Mouse (Mus musculus): ENCODE measurements around the gene Tdp1. TPM values are rescaled to one million over a fixed set of nuclear protein-coding genes. Genes with fewer than 3 reads are reported as not detected.

Tdp1 gene
- total and polyA plus RNA-seq, 2 experiments = 3.7 to 4.6 TPM

GRCm38 (mm10) chr12:99899991-99900390 lies 15.7 kb downstream of the Tdp1 start:
- no peak for DNase-seq (ENCODE audit: extremely low read depth, low read depth, low spot score)
- peaks cover 6% of the 10 kb centered on the region; the same call in 1 of the 2 replicates for H3K36me3 ChIP-seq (ENCODE audit: control insufficient read depth, insufficient read depth, low read length)
- TF ChIP-seq POLR2A (IDR thresholded peaks at IDR 0.05; ENCODE audit: extremely low read depth, insufficient read depth, low read length) (no peak), CTCF (IDR thresholded peaks at IDR 0.05; ENCODE audit: low read depth, low read length) (peak; percentile 19; the same call in 1 of the 2 replicates)
- no peaks in the 10 kb centered on the region for H3K4me1 ChIP-seq (ENCODE audit: control insufficient read depth, insufficient read depth, low read length)
- no peaks in the 10 kb centered on the region for H3K79me2 ChIP-seq (ENCODE audit: control insufficient read depth, insufficient read depth, low read length)
- WGBS = 54% methylated on average over 2 of the region's 3 CpGs
- H3K27ac ChIP-seq (replicated peaks; ENCODE audit: insufficient read depth, low read depth, low read length) = no peak overlapping the region
- no peaks in the 10 kb centered on the region for H3K27me3 ChIP-seq (ENCODE audit: control insufficient read depth, insufficient read depth, low read length)
- no peak overlapping the region for H3K4me3 ChIP-seq (ENCODE audit: insufficient read depth, low read depth, low read length)
- no peak overlapping the region for H3K9ac ChIP-seq (ENCODE audit: low read depth, low read length)

DNA sequence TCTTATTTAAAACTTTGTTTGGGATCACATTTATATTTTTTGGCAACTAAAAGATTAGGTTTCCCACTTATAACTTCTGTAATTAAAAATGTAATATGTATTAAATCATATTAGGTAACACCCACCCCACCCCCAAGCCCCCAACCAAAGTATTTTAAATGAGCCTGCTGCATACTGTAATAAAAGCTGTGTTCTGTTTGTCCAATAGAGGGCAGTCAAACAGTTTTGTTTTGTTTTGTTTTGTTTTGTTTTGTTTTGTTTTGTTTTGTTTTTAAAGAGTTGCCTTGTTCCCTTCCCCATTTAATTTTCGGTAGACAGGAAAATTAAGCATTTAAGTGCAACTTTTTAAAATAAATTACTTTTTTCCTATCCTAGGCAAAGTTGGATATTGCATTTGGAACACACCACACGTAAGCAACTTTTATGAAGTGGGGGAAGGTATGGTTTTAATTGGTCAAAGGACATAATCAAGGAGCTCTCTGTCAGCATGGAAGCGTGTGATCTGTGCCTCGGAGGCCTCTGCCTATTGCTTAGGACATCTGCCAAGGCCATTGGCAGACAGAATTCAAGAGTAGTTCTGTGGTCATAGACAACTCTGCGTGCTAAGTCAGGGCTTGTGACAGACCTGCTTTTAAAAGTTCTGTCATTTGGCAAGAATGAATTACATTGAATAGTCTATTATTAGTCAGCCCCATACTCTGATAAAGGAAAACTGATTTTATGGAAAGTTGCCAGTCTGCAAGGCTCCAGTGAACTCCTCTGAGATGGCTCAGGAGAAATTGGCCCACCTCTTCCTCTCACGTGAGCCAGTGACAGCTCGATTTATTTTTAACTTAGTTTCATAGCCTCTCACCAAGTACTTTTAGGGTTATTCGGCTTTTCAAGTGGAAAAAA lies 17.9 kb downstream of the Tdp1 start:
- Histone ChIP-seq H3K4me1 (ENCODE audit: control insufficient read depth, insufficient read depth, low read length) (no peaks in the 10 kb centered on the region), H3K79me2 (ENCODE audit: control insufficient read depth, insufficient read depth, low read length) (no peaks in the 10 kb centered on the region), H3K4me3 (ENCODE audit: insufficient read depth, low read depth, low read length) (no peak overlapping the region), H3K27ac (replicated peaks; ENCODE audit: insufficient read depth, low read depth, low read length) (no peak overlapping the region), H3K27me3 (ENCODE audit: control insufficient read depth, insufficient read depth, low read length) (no peaks in the 10 kb centered on the region), H3K9ac (ENCODE audit: low read depth, low read length) (no peak overlapping the region), H3K36me3 (ENCODE audit: control insufficient read depth, insufficient read depth, low read length) (peaks cover 2% of the 10 kb centered on the region; the same call in 1 of the 2 replicates)
- 71% methylated on average over 8 of the region's 8 CpGs for WGBS
- no peak for TF ChIP-seq POLR2A (IDR thresholded peaks at IDR 0.05; ENCODE audit: extremely low read depth, insufficient read depth, low read length)
- TF ChIP-seq CTCF (IDR thresholded peaks at IDR 0.05; ENCODE audit: low read depth, low read length) = no peak
- peak; percentile 19 for DNase-seq (ENCODE audit: extremely low read depth, low read depth, low spot score)

- Histone ChIP-seq H3K4me1 (ENCODE audit: control insufficient read depth, insufficient read depth, low read length) (no peaks in the 10 kb centered on the region), H3K79me2 (ENCODE audit: control insufficient read depth, insufficient read depth, low read length) (no peaks in the 10 kb centered on the region), H3K27ac (replicated peaks; ENCODE audit: insufficient read depth, low read depth, low read length) (peak overlapping the region; percentile 15; the same call in 1 of the 2 replicates), H3K27me3 (ENCODE audit: control insufficient read depth, insufficient read depth, low read length) (no peaks in the 10 kb centered on the region), H3K9ac (ENCODE audit: low read depth, low read length) (no peak overlapping the region), H3K36me3 (ENCODE audit: control insufficient read depth, insufficient read depth, low read length) (peaks cover 5% of the 10 kb centered on the region; the same call in 1 of the 2 replicates), H3K4me3 (ENCODE audit: insufficient read depth, low read depth, low read length) (no peak overlapping the region)
- WGBS = 76% methylated on average over 4 of the region's 4 CpGs
- peak; percentile 14 for DNase-seq (ENCODE audit: extremely low read depth, low read depth, low spot score)
- TF ChIP-seq CTCF (IDR thresholded peaks at IDR 0.05; ENCODE audit: low read depth, low read length) = no peak
- no peak for TF ChIP-seq POLR2A (IDR thresholded peaks at IDR 0.05; ENCODE audit: extremely low read depth, insufficient read depth, low read length)
Measured at GRCm38 (mm10) chr12:99902867-99903370, 18.6 kb downstream of the Tdp1 start.

DNA sequence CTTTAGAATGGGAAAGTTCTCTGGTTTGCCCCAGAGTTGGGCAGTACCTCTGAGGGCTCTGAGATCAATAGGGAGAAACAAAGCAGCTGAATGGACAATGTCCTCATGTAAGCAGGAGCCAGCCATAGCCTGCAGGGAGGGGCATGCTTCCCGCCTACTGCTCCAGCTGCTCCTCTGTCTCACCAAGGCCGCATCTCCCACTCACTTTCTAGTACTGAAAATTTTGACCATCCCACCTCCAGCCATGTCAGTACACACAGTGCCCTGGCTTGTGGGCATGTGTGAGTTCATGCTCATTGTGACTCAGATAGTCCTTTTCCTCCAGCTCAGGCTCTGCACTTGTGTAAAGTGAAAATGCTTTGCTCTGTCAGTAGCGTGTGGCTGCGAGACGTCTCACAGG lies 20.2 kb downstream of the Tdp1 start:
- Histone ChIP-seq H3K27me3 (ENCODE audit: control insufficient read depth, insufficient read depth, low read length) (no peaks in the 10 kb centered on the region), H3K36me3 (ENCODE audit: control insufficient read depth, insufficient read depth, low read length) (peaks cover 7% of the 10 kb centered on the region; the same call in 1 of the 2 replicates), H3K9ac (ENCODE audit: low read depth, low read length) (no peak overlapping the region), H3K4me3 (ENCODE audit: insufficient read depth, low read depth, low read length) (no peak overlapping the region), H3K27ac (replicated peaks; ENCODE audit: insufficient read depth, low read depth, low read length) (no peak overlapping the region), H3K4me1 (ENCODE audit: control insufficient read depth, insufficient read depth, low read length) (no peaks in the 10 kb centered on the region), H3K79me2 (ENCODE audit: control insufficient read depth, insufficient read depth, low read length) (no peaks in the 10 kb centered on the region)
- WGBS = 92% methylated on average over 5 of the region's 5 CpGs
- TF ChIP-seq POLR2A (IDR thresholded peaks at IDR 0.05; ENCODE audit: extremely low read depth, insufficient read depth, low read length) (no peak), CTCF (IDR thresholded peaks at IDR 0.05; ENCODE audit: low read depth, low read length) (no peak)
- no peak for DNase-seq (ENCODE audit: extremely low read depth, low read depth, low spot score)

- WGBS = 92% methylated on average over 12 of the region's 12 CpGs
- no peak for DNase-seq (ENCODE audit: extremely low read depth, low read depth, low spot score)
- H3K79me2 ChIP-seq (ENCODE audit: control insufficient read depth, insufficient read depth, low read length) = no peaks in the 10 kb centered on the region
- H3K27me3 ChIP-seq (ENCODE audit: control insufficient read depth, insufficient read depth, low read length) = no peaks in the 10 kb centered on the region
- H3K4me1 ChIP-seq (ENCODE audit: control insufficient read depth, insufficient read depth, low read length) = no peaks in the 10 kb centered on the region
- no peak for TF ChIP-seq POLR2A (IDR thresholded peaks at IDR 0.05; ENCODE audit: extremely low read depth, insufficient read depth, low read length)
- TF ChIP-seq CTCF (IDR thresholded peaks at IDR 0.05; ENCODE audit: low read depth, low read length) = no peak
- H3K9ac ChIP-seq (ENCODE audit: low read depth, low read length) = no peak overlapping the region
- no peak overlapping the region for H3K27ac ChIP-seq (replicated peaks; ENCODE audit: insufficient read depth, low read depth, low read length)
- no peak overlapping the region for H3K4me3 ChIP-seq (ENCODE audit: insufficient read depth, low read depth, low read length)
- peaks cover 8% of the 10 kb centered on the region; the same call in 1 of the 2 replicates for H3K36me3 ChIP-seq (ENCODE audit: control insufficient read depth, insufficient read depth, low read length)
Measured at GRCm38 (mm10) chr12:99911466-99911865, 27.1 kb downstream of the Tdp1 start.
